Mouse (Mus musculus) hindbrain, embryonic 14.5 days (tissue): ENCODE measurements around the gene Cdkn2b. TPM values are rescaled to one million over a fixed set of nuclear protein-coding genes. Genes with fewer than 3 reads are reported as not detected.

ENCODE experiments used
- ATAC-seq: fragments of 200-750 bp; cut with Nextera tagmentation; 2 replicates; pipeline ENCODE4 v1.8.0; 2017; ENCODE audit warnings: moderate number of reproducible peaks, mild to moderate bottlenecking, moderate TSS enrichment, moderate library complexity; ENCODE audit not compliant: low FRiP score
- DNase-seq: peaks from one replicate; pipeline ENCODE4 v3.0.0-alpha.2; 2015; ENCODE audit warnings: low spot score
- H3K27ac ChIP-seq: fragments of 300-500 bp; sonication (generic); 2 replicates; pipeline ENCODE4 v1.5.1; 2014; ENCODE audit warnings: mild to moderate bottlenecking, moderate library complexity
- H3K27me3 ChIP-seq: fragments of 300-500 bp; sonication (generic); 2 replicates; pipeline ENCODE4 v1.6.1; 2014; ENCODE audit warnings: mild to moderate bottlenecking, low read length, mixed read lengths; ENCODE audit not compliant: control insufficient read depth, insufficient read depth
- H3K36me3 ChIP-seq: fragments of 300-500 bp; sonication (generic); replicated peaks from 2 replicates; pipeline ENCODE4 v1.6.1; 2014; ENCODE audit not compliant: control insufficient read depth, insufficient read depth
- H3K4me1 ChIP-seq: fragments of 300-500 bp; sonication (generic); replicated peaks from 2 replicates; pipeline ENCODE4 v1.6.1; 2014; ENCODE audit warnings: antibody characterized with exemption, low read length, mixed read lengths; ENCODE audit not compliant: control insufficient read depth, insufficient read depth
- H3K4me2 ChIP-seq: fragments of 300-500 bp; sonication (generic); replicated peaks from 2 replicates; pipeline ENCODE4 v1.6.1; 2014; ENCODE audit warnings: mild to moderate bottlenecking, moderate library complexity
- H3K4me3 ChIP-seq: fragments of 300-500 bp; sonication (generic); replicated peaks from 2 replicates; pipeline ENCODE4 v1.5.1; 2014; ENCODE audit warnings: mild to moderate bottlenecking, low read length
- H3K9ac ChIP-seq: fragments of 300-500 bp; sonication (generic); 2 replicates; pipeline ENCODE4 v1.6.1; 2014
- H3K9me3 ChIP-seq: fragments of 300-500 bp; sonication (generic); 2 replicates; pipeline ENCODE4 v1.6.1; 2016; ENCODE audit warnings: low read length; ENCODE audit not compliant: control insufficient read depth
- WGBS: fragments of 180-500 bp; shearing (Covaris S2); extraction: QIAGEN DNeasy Blood & Tissue Kit; methylation state at CpG from one replicate; pipeline ENCODE4 v1.1.7; 2014; 5-methylcytosine and 5-hydroxymethylcytosine counted together
- polyA plus RNA-seq: library from polyadenylated mRNA; unstranded; fragments of >200 nt; fragmentation: Nextera tagmentation; extraction: Ambion mirVana; gene quantifications from 2 replicates; pipeline ENCODE4 v1.2.1, GENCODE M21; 2014

Gene Cdkn2b
- 1.3 and 1.4 TPM in 2 replicates for polyA plus RNA-seq

GRCm38 (mm10) chr4:89310491-89311254 lies at the start of gene Cdkn2b:
Gene Cdkn2b, minus strand, starts transcription at chr4:89311039.
- under 1% methylated on average over 61 of the region's 61 CpGs for WGBS
- peaks cover 6% of the 10 kb centered on the region for H3K4me1 ChIP-seq

GRCm38 (mm10) chr4:89360349-89360748 lies 49.5 kb upstream of the Cdkn2b start:
- Histone ChIP-seq H3K27ac (no peak overlapping the region), H3K9ac (no peak overlapping the region), H3K36me3 (no peaks in the 10 kb centered on the region), H3K4me3 (no peak overlapping the region), H3K4me2 (no peak overlapping the region), H3K4me1 (no peaks in the 10 kb centered on the region), H3K27me3 (no peaks in the 10 kb centered on the region), H3K9me3 (no peaks in the 10 kb centered on the region)
- no peak for ATAC-seq
- no peak for DNase-seq
- WGBS = 73% methylated on average over 3 of the region's 3 CpGs

More at GRCm38 (mm10) chr4:89310491-89311254, at the start of gene Cdkn2b:
- no peak within 1 kb of the TSS for H3K27ac ChIP-seq
- peak within 1 kb of the TSS; percentile 68 for H3K4me2 ChIP-seq
- H3K9ac ChIP-seq = no peak within 1 kb of the TSS
- DNase-seq (peak; percentile 73), ATAC-seq (peak; percentile 88)
- peak within 1 kb of the TSS; percentile 36 for H3K4me3 ChIP-seq
- H3K27me3 ChIP-seq = peaks cover 99% of the 10 kb centered on the region
- H3K36me3 ChIP-seq = no peaks in the 10 kb centered on the region
- H3K9me3 ChIP-seq = no peaks in the 10 kb centered on the region

- Histone ChIP-seq H3K4me2 (no peak overlapping the region), H3K36me3 (no peaks in the 10 kb centered on the region), H3K4me3 (no peak overlapping the region), H3K4me1 (no peaks in the 10 kb centered on the region), H3K27me3 (no peaks in the 10 kb centered on the region), H3K27ac (no peak overlapping the region), H3K9me3 (no peaks in the 10 kb centered on the region), H3K9ac (no peak overlapping the region)
- ATAC-seq (no peak), DNase-seq (no peak)
- WGBS = 94% methylated on average over 6 of the region's 6 CpGs
Measured at GRCm38 (mm10) chr4:89359506-89359905, 48.7 kb upstream of the Cdkn2b start.

- H3K4me3 ChIP-seq = no peak overlapping the region
- no peak overlapping the region for H3K4me2 ChIP-seq
- ATAC-seq = no peak
- H3K4me1 ChIP-seq = no peaks in the 10 kb centered on the region
- no peak overlapping the region for H3K27ac ChIP-seq
- H3K27me3 ChIP-seq = no peaks in the 10 kb centered on the region
- no peaks in the 10 kb centered on the region for H3K36me3 ChIP-seq
- no peaks in the 10 kb centered on the region for H3K9me3 ChIP-seq
- H3K9ac ChIP-seq = no peak overlapping the region
- no peak for DNase-seq
- 55% methylated on average over 9 of the region's 9 CpGs for WGBS
Measured at GRCm38 (mm10) chr4:89353935-89354334, 43.1 kb upstream of the Cdkn2b start.

GRCm38 (mm10) chr4:89353071-89353582 lies 42.3 kb upstream of the Cdkn2b start:
- no peak for DNase-seq
- no peak overlapping the region for H3K27ac ChIP-seq

GRCm38 (mm10) chr4:89351474-89351873 lies 40.6 kb upstream of the Cdkn2b start:
- H3K36me3 ChIP-seq = no peaks in the 10 kb centered on the region
- H3K27me3 ChIP-seq = no peaks in the 10 kb centered on the region
- H3K9ac ChIP-seq = no peak overlapping the region
- H3K4me1 ChIP-seq = no peaks in the 10 kb centered on the region
- H3K4me2 ChIP-seq = no peak overlapping the region
- H3K4me3 ChIP-seq = no peak overlapping the region
- H3K9me3 ChIP-seq = no peaks in the 10 kb centered on the region
- ATAC-seq (no peak), DNase-seq (no peak)
- no peak overlapping the region for H3K27ac ChIP-seq
- 68% methylated on average over 5 of the region's 5 CpGs for WGBS

More at GRCm38 (mm10) chr4:89353071-89353582, 42.3 kb upstream of the Cdkn2b start:
- H3K9me3 ChIP-seq = no peaks in the 10 kb centered on the region
- H3K4me2 ChIP-seq = no peak overlapping the region
- H3K4me3 ChIP-seq = no peak overlapping the region
- H3K27me3 ChIP-seq = no peaks in the 10 kb centered on the region
- H3K4me1 ChIP-seq = no peaks in the 10 kb centered on the region
- no peak for ATAC-seq
- no peak overlapping the region for H3K9ac ChIP-seq
- WGBS = 94% methylated on average over 3 of the region's 3 CpGs
- H3K36me3 ChIP-seq = no peaks in the 10 kb centered on the region

- Histone ChIP-seq H3K9me3 (no peaks in the 10 kb centered on the region), H3K4me2 (no peak overlapping the region), H3K36me3 (no peaks in the 10 kb centered on the region), H3K27ac (no peak overlapping the region), H3K4me3 (no peak overlapping the region), H3K4me1 (no peaks in the 10 kb centered on the region), H3K27me3 (no peaks in the 10 kb centered on the region), H3K9ac (no peak overlapping the region)
- ATAC-seq (no peak), DNase-seq (no peak)
- 84% methylated on average over 6 of the region's 6 CpGs for WGBS
Measured at GRCm38 (mm10) chr4:89350938-89351451, 40.2 kb upstream of the Cdkn2b start.

- no peak overlapping the region for H3K27ac ChIP-seq
- no peaks in the 10 kb centered on the region for H3K4me1 ChIP-seq
- H3K4me3 ChIP-seq = no peak overlapping the region
- ATAC-seq (no peak), DNase-seq (no peak)
- no peak overlapping the region for H3K9ac ChIP-seq
- whole genome bisulfite sequencing = 71% methylated on average over 9 of the region's 9 CpGs
- no peaks in the 10 kb centered on the region for H3K27me3 ChIP-seq
- no peaks in the 10 kb centered on the region for H3K9me3 ChIP-seq
- H3K4me2 ChIP-seq = no peak overlapping the region
- no peaks in the 10 kb centered on the region for H3K36me3 ChIP-seq
Measured at GRCm38 (mm10) chr4:89350391-89350790, 39.6 kb upstream of the Cdkn2b start.

GRCm38 (mm10) chr4:89348842-89349241 lies 38.0 kb upstream of the Cdkn2b start:
- no peak for DNase-seq
- WGBS = 69% methylated on average over 5 of the region's 5 CpGs
- Histone ChIP-seq H3K27ac (no peak overlapping the region), H3K9me3 (no peaks in the 10 kb centered on the region), H3K4me3 (no peak overlapping the region), H3K4me2 (no peak overlapping the region), H3K36me3 (no peaks in the 10 kb centered on the region), H3K4me1 (no peaks in the 10 kb centered on the region), H3K9ac (no peak overlapping the region), H3K27me3 (no peaks in the 10 kb centered on the region)
- no peak for ATAC-seq
